24 mouse cellular contexts compared by ENCODE assay signal in the genomic region with DNA sequence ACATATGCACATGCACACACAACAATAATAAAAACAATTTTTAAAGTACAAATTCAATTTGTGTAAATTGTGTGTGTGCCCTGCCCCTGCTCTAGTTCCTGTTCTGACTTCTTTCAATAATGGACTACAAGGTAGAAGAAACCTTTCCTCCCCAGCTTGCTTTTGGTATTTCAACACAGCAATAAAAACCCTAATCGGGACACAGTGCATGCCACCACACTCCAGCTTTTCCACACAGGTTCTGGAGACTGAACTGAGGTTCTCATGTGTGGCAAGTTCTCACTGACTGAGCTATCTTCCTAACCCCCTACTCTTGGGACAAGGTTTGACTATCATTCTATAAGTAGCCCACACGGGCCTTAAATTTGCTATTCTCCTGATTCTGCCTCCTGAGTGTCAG. TPM values are rescaled to one million over a fixed set of nuclear protein-coding genes. Genes with fewer than 3 reads are reported as not detected.
DNase-seq lines count a peak whose midpoint lies in the region; ATAC-seq and TF ChIP-seq lines count a peak whose summit lies in the region.
"Had no signal": no experiment of that assay in that cellular context is flagged by ENCODE, and none has a peak within 500 bp of the region (broad histone marks: within the 10 kb centered on the region; RNA-seq: fewer than 3 reads in every experiment).

No protein-coding gene starts in this region.

- H3K9me3 ChIP-seq in heart, embryonic 10.5 days = no peaks in the 10 kb centered on the region
- no peaks in the 10 kb centered on the region for H3K9me3 ChIP-seq in intestine, embryonic 15.5 days
- H3K9me3 ChIP-seq in intestine, postnatal 0 days (ENCODE audit: control insufficient read depth) = no peaks in the 10 kb centered on the region
- H3K9me3 ChIP-seq in hindbrain, embryonic 16.5 days (ENCODE audit: control insufficient read depth, low read length) = no peaks in the 10 kb centered on the region
- H3K9me3 ChIP-seq: embryonic facial prominence, embryonic 10.5 days; embryonic facial prominence, embryonic 12.5 days; forebrain, embryonic 13.5 days; forebrain, embryonic 15.5 days had no signal

- H3K27ac ChIP-seq in heart, embryonic 10.5 days = no peak overlapping the region
- no peak overlapping the region for H3K27ac ChIP-seq in intestine, embryonic 15.5 days
- no peak overlapping the region for H3K27ac ChIP-seq in intestine, postnatal 0 days (ENCODE audit: low read depth, low read length)
- no peak overlapping the region for H3K27ac ChIP-seq in hindbrain, embryonic 16.5 days (ENCODE audit: low read depth, low read length)
- H3K27ac ChIP-seq: embryonic facial prominence, embryonic 10.5 days; embryonic facial prominence, embryonic 12.5 days; forebrain, embryonic 13.5 days; forebrain, embryonic 15.5 days had no signal

- TF ChIP-seq CTCF in intestine, postnatal 0 days (IDR thresholded peaks at IDR 0.05; ENCODE audit: low read depth) = no peak

- peak; percentile 59; the same call in 1 of the 2 replicates for ATAC-seq in intestine, embryonic 15.5 days
- peak; percentile 61 for ATAC-seq in intestine, postnatal 0 days
- ATAC-seq in hindbrain, embryonic 16.5 days = no peak
- ATAC-seq: CD4-positive, CD25-positive, alpha-beta regulatory T cell, adult 4 months; forebrain, embryonic 13.5 days; forebrain, embryonic 15.5 days; forebrain, postnatal 0 days had no signal

- peaks cover 2% of the 10 kb centered on the region; the same call in 1 of the 2 replicates for H3K4me1 ChIP-seq in heart, embryonic 10.5 days
- no peaks in the 10 kb centered on the region; the same call in none of the 2 replicates for H3K4me1 ChIP-seq in intestine, embryonic 15.5 days (replicated peaks)
- no peaks in the 10 kb centered on the region for H3K4me1 ChIP-seq in intestine, postnatal 0 days (replicated peaks; ENCODE audit: control insufficient read depth, insufficient read depth, low read length)
- no peaks in the 10 kb centered on the region; the same call in 1 of the 2 replicates for H3K4me1 ChIP-seq in hindbrain, embryonic 16.5 days (ENCODE audit: control insufficient read depth, insufficient read depth, low read depth, low read length)

- H3K9ac ChIP-seq in intestine, embryonic 15.5 days = no peak overlapping the region
- H3K9ac ChIP-seq in intestine, postnatal 0 days (ENCODE audit: low read depth, low read length) = no peak overlapping the region
- no peak overlapping the region for H3K9ac ChIP-seq in hindbrain, embryonic 16.5 days (ENCODE audit: low read depth, low read length)
- H3K9ac ChIP-seq: embryonic facial prominence, embryonic 12.5 days; forebrain, embryonic 13.5 days; forebrain, embryonic 15.5 days; forebrain, postnatal 0 days had no signal

- H3K27me3 ChIP-seq in heart, embryonic 10.5 days (ENCODE audit: insufficient read depth, poor library complexity, severe bottlenecking) = no peaks in the 10 kb centered on the region
- no peaks in the 10 kb centered on the region for H3K27me3 ChIP-seq in intestine, embryonic 15.5 days (replicated peaks)
- no peaks in the 10 kb centered on the region for H3K27me3 ChIP-seq in intestine, postnatal 0 days (replicated peaks; ENCODE audit: control insufficient read depth, insufficient read depth, low read length)
- H3K27me3 ChIP-seq in hindbrain, embryonic 16.5 days (replicated peaks; ENCODE audit: control insufficient read depth, insufficient read depth, low read length) = no peaks in the 10 kb centered on the region
- H3K27me3 ChIP-seq: CH12.LX; embryonic facial prominence, embryonic 12.5 days; forebrain, embryonic 13.5 days; forebrain, embryonic 15.5 days had no signal

- WGBS in heart, embryonic 10.5 days = 94% methylated on average over 2 of the region's 2 CpGs
- 74% methylated on average over 2 of the region's 2 CpGs for WGBS in intestine, embryonic 15.5 days
- WGBS in intestine, postnatal 0 days = 59% methylated on average over 2 of the region's 2 CpGs
- 93% methylated on average over 2 of the region's 2 CpGs for WGBS in hindbrain, embryonic 16.5 days

- DNase-seq in heart, embryonic 10.5 days (ENCODE audit: low spot score) = peak; percentile 59
- DNase-seq in heart, adult 8-10 months (ENCODE audit: low spot score) = no peak
- DNase-seq in fat pad, adult 2 months (ENCODE audit: extremely low read depth, low read depth, low spot score) = peak; percentile 37
- no peak for DNase-seq in left cerebral cortex, postnatal 10 days (ENCODE audit: extremely low spot score in 1 of 2, low spot score in 2 of 2)
- DNase-seq in retina, embryonic 14.5 days (ENCODE audit: low spot score) = no peak
- DNase-seq: adrenal gland, adult 8-10 months; adrenal gland, postnatal 14 days; adrenal gland, postnatal 36 days; B cell, adult 2 months; cerebellum, adult 11-12 months; cerebellum, adult 2 months; cerebellum, adult 9-10 months; cerebellum, postnatal 10 days; cerebellum, postnatal 25 days; forebrain, postnatal 0 days had no signal

- no peak overlapping the region for H3K4me2 ChIP-seq in intestine, embryonic 15.5 days (replicated peaks)
- no peak overlapping the region for H3K4me2 ChIP-seq in intestine, postnatal 0 days (replicated peaks; ENCODE audit: low read depth)
- H3K4me2 ChIP-seq in hindbrain, embryonic 16.5 days (ENCODE audit: low read length) = no peak overlapping the region
- H3K4me2 ChIP-seq: embryonic facial prominence, embryonic 12.5 days; forebrain, embryonic 13.5 days; forebrain, embryonic 15.5 days had no signal

- no peak overlapping the region for H3K4me3 ChIP-seq in heart, embryonic 10.5 days
- H3K4me3 ChIP-seq in intestine, embryonic 15.5 days (replicated peaks) = no peak overlapping the region
- no peak overlapping the region for H3K4me3 ChIP-seq in intestine, postnatal 0 days (ENCODE audit: low read depth, low read length)
- no peak overlapping the region for H3K4me3 ChIP-seq in hindbrain, embryonic 16.5 days (ENCODE audit: low read length)
- H3K4me3 ChIP-seq: embryonic facial prominence, embryonic 10.5 days; embryonic facial prominence, embryonic 12.5 days; forebrain, embryonic 13.5 days; forebrain, embryonic 15.5 days had no signal

- intact Hi-C loops in left cerebral cortex, postnatal 10 days (cut with DNase I) = loop anchor here (2.0 kb wide), 1 partner anchor 67 kb away; no protein-coding TSS in a partner anchor

- H3K36me3 ChIP-seq in heart, embryonic 10.5 days = 0 out of 2 replicates have a peak, but pooled peaks cover 2% of the 10 kb centered on the region
- H3K36me3 ChIP-seq in intestine, embryonic 15.5 days = no peaks in the 10 kb centered on the region
- H3K36me3 ChIP-seq in intestine, postnatal 0 days (ENCODE audit: control insufficient read depth, insufficient read depth) = no peaks in the 10 kb centered on the region; the same call in 1 of the 2 replicates
- no peaks in the 10 kb centered on the region for H3K36me3 ChIP-seq in hindbrain, embryonic 16.5 days (ENCODE audit: control insufficient read depth, insufficient read depth, low read length)
- H3K36me3 ChIP-seq: embryonic facial prominence, embryonic 10.5 days; embryonic facial prominence, embryonic 12.5 days; forebrain, embryonic 15.5 days had no signal

RNA-seq across cellular contexts. Expression of a gene that starts 43.8 kb away (rescaled TPM):
- polyA plus RNA-seq in heart, embryonic 10.5 days (2016; fragmentation: Nextera tagmentation; extraction: Ambion mirVana) = 9.2 and 12.1 TPM in 2 replicates
- 10 to 100 TPM; 23.0 to 31.0 (median 28.3) TPM for total RNA-seq in heart, adult 8-10 months (2022)
- polyA plus RNA-seq in intestine, embryonic 15.5 days (2015; fragmentation: Nextera tagmentation; extraction: Ambion mirVana) = 13.3 and 13.7 TPM in 2 replicates
- polyA plus RNA-seq in intestine, postnatal 0 days (2015; fragmentation: Nextera tagmentation; extraction: Ambion mirVana) = 10.6 TPM in 2 replicates
- 10 to 100 TPM; 61.2 to 63.6 TPM for total RNA-seq in left cerebral cortex, postnatal 10 days (2021)
- polyA plus RNA-seq in hindbrain, embryonic 16.5 days (2015; fragmentation: Nextera tagmentation; extraction: Ambion mirVana) = 10.0 and 12.9 TPM in 2 replicates

Comparison
In these comparisons a context has a peak if more than half of its experiments do, and no peak if none do; other contexts are left out.
1. DNase-seq: peak in heart, embryonic 10.5 days (single experiment) and fat pad, adult 2 months (single experiment); none in heart, adult 8-10 months (single experiment), left cerebral cortex, postnatal 10 days (0 of 2) and retina, embryonic 14.5 days (single experiment).